Mouse (Mus musculus): ENCODE results near the gene Trmo. TPM values are rescaled to one million over a fixed set of nuclear protein-coding genes. Genes with fewer than 3 reads are reported as not detected.

Gene Trmo
- polyA plus RNA-seq (2012; rRNA removed), result 10.3 and 10.4 TPM in 2 replicates

GRCm38 (mm10) chr4:46389013-46389611, at the start of gene Trmo:
Gene Trmo, minus strand, starts transcription at chr4:46389437.

GRCm38 (mm10) chr4:46413406-46413805, 24.2 kb upstream of the Trmo start, which contains the start of gene Hemgn:
Gene Hemgn, minus strand, starts transcription at chr4:46413506.

GRCm38 (mm10) chr4:46343596-46344260, 45.5 kb downstream of the Trmo start, which contains the start of gene Foxe1:
Gene Foxe1, plus strand, starts transcription at chr4:46343609.

Other genes starting within 250 kb of the Trmo start
- gene Xpa, start 193.1 kb downstream of the Trmo start, polyA plus RNA-seq (2012; rRNA removed), result 44.5 and 54.8 TPM in 2 replicates
- gene Foxe1, start 45.8 kb downstream of the Trmo start, polyA plus RNA-seq (2012; rRNA removed), result 0.07 and 0.21 TPM in 2 replicates
- gene Hemgn, start 24.1 kb upstream of the Trmo start, polyA plus RNA-seq (2012; rRNA removed), result not detected in 2 replicates
- gene Anp32b, start 61.5 kb upstream of the Trmo start, polyA plus RNA-seq (2012; rRNA removed), result 25.1 and 46.8 TPM in 2 replicates
- 31.8 and 32.4 TPM in 2 replicates for gene Nans, start 99.8 kb upstream of the Trmo start, polyA plus RNA-seq (2012; rRNA removed)
- gene Trim14, start 146.7 kb upstream of the Trmo start, polyA plus RNA-seq (2012; rRNA removed), result 22.4 and 29.9 TPM in 2 replicates
- 25.2 and 26.8 TPM in 2 replicates for gene Coro2a, start 212.8 kb upstream of the Trmo start, polyA plus RNA-seq (2012; rRNA removed)

All from ovary, adult 2 months (tissue).